Mouse (Mus musculus) embryo, embryonic 9.5 days (tissue): ENCODE measurements around the gene Osbpl9.
A peak's percentile ranks its signal among the peaks of the same experiment; 100 is the strongest.

Experiments used
- DNase-seq: peaks from one replicate; pipeline ENCODE4 v3.0.0-alpha.2; 2017; ENCODE audit errors: extremely low spot score

Osbpl9 gene

GRCm38 (mm10) chr4:109201582-109202424, at the start of gene Osbpl9:
Gene Osbpl9 (minus strand): TSS chr4:109202272.
- peak; percentile 100 for DNase-seq

DNA sequence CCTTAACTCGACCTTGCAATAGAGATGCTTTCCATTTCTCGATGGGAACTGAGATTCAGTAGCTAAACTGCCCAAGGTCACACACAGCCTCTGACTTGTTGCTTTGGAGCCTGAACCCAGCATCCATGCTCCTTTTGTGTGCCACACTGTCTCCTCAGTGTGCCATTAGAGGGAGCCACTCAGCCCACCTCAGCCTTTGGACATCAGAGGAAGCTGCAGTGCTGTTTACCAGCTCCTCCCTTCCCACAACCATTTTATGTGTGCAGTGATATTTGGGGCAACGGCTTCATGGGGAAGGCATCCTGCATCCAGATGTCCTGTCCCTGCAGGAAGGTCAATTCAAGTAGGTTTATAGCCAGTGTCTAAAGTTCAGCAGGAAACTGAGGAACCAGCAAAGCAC, 49.5 kb upstream of the Osbpl9 start:
- DNase-seq = peak; percentile 20

GRCm38 (mm10) chr4:109245016-109245620, 43.0 kb upstream of the Osbpl9 start:
- DNase-seq = no peak

GRCm38 (mm10) chr4:109244506-109244905, 42.4 kb upstream of the Osbpl9 start:
- DNase-seq = no peak

- no peak for DNase-seq
Observed at GRCm38 (mm10) chr4:109241934-109242333, 39.9 kb upstream of the Osbpl9 start.

DNA sequence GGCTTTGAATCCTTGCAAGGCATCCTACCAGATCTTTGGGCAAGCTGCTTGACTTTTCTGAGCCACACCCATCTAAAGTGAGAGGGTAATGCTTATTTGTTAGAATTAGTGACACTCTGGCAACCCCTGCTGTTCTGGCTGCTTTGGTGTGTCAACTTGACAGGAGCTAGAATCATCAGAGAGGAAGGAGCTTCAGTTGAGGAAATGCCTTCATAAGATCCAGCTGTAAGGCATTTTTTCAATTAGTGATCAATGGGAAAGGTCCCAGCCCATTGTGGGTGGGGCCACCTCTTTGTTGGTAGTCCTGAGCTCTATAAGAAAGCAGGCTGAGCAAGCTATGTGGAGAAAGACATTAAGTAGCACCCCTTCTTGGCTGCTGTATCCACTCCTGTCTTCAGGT, 39.1 kb upstream of the Osbpl9 start:
- DNase-seq = peak; percentile 8

DNA sequence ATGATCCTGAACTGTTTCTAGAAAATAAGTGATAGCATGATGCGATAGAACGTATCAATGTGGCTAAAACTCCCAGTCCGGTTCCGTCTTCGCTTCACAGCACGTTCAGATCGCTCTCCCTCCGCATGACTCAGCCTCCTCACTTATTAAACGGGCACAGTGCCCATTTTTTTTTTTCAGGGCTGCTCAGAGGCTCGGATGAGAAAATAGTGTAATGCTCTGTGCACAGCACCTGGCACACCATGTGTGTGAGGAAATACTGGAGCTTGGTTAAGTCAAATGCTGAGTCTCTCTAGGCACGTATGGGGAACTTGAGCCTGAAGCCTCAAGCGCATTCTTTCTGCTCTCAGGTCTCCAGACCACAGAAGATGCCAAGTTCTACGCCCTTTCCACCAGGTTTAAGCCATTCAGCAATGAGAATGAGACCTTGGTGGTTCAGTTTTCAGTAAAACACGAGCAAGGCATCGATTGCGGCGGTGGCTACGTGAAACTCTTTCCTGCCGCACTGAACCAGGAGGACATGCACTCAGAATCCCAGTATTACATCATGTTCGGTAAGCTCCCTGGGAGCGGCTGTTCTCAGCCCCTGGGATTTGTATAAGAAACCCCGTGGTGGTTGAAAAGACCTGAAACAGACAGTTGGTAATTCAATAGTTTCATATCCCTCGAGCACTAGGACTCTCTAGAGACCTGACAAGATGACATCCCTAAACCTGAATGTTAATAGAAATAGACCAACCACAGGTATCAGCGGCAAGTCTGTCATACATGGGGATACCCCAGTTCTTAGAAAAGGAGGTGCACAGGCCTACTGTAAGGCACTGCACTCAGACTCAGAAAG, 36.6 kb upstream of the Osbpl9 start:
- DNase-seq = no peak

GRCm38 (mm10) chr4:109236186-109236879, 34.3 kb upstream of the Osbpl9 start:
- no peak for DNase-seq

- DNase-seq = no peak
Observed at GRCm38 (mm10) chr4:109234806-109235350, 32.8 kb upstream of the Osbpl9 start.

- DNase-seq = no peak
Observed at GRCm38 (mm10) chr4:109234185-109234584, 32.1 kb upstream of the Osbpl9 start, which contains the start of gene Calr4. Gene Calr4 (plus strand): TSS chr4:109234485.

- DNase-seq = no peak
Observed at GRCm38 (mm10) chr4:109229766-109230279, 27.8 kb upstream of the Osbpl9 start.

DNA sequence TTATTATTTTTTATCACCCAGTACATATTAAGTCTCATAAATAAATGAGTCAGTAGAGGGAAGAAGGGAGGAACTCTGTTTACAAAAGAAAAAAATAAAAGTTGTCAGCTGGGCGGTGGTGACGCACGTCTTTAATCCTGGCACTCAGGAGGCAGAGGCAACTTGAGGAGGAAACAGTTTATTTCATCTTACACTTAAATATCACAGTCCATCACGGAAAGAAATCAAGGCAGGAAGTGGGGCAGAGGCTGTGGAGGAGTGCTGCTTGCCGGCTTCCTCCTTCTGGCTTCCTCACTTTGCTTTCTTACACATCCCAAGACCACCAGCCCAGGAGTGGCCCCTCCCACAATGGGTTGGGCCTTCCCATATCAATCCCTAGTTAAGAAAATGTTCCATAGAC, 24.0 kb upstream of the Osbpl9 start:
- DNase-seq = no peak

GRCm38 (mm10) chr4:109225606-109226005, 23.5 kb upstream of the Osbpl9 start:
- no peak for DNase-seq

DNA sequence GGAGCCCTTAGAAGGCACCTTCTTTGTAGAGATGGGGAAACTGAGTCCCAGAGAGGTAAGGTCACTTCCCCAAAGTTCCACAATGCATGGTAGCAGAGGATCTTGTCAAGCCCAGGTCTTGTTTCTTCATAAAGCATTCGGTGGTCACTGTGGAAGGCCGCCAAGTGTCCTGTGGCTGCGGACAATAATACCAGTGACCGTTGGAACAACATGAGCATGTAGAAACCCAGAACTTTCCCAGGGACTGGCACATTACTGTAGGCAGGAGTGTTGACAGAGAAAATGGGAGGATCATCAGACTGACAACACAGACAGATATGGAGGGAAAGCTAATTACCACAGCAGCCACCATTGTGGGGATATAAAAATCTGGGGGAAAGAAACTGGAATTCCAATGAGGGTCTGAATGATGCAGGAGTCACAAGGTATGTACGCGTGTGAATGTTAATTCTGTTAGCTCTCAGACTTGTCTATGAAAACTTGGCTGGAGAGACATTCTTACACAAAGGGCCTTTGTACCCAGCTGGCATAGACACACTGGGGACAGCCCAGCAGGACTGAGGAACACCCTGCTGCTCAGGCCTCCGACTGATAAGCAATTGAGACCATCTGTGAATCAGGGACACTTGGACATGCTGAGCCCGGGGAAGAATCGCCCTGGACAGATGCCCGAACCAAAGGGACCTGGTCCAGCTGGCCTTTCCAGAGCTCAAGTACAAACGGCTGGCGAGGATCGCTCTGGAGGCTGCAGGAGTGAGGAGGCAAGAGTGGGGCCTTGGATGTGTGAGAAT, 22.9 kb upstream of the Osbpl9 start:
- DNase-seq = no peak

DNA sequence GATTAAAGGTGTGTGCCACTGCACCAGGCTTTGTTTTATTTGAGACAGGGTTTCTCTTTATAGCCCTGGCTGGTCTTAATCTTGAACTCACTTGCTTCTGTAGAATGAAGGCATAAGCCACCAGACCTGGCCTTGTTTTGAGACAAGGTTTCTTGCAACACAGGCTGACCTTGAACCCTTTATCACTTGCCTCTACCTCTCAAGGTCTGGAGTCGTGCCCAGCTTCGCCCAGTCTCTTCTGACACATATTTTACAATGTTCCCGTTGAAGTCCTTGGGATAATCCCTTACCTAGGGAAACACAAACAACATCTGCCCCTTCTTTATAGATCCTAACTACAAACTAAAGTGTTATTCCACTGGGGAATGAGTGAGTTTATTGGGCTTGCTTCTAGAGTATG, 19.9 kb upstream of the Osbpl9 start:
- no peak for DNase-seq

DNA sequence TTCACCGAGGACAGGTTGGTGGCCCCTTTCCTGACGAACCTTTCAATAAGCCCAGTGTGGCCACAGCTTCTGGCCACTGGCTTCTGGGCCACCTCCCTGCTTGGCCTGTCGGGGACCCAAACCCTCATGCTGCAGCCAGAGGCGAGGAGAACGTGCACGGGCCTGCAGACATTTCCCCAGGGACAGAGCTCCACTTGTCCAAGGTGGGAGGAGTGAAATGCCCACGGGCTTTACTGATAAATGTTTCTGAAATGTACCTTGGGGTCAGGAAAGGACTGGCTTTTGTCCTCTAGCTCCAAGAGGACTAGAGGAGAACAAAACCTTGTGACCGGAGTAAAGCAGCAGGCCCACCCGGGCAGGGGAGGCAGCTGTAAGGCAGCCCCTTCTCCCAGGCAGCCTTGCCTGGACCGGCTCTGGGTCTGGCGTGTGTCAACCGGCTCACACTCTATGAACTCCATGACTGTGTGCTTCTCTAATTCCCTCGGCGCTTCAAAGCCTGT, 18.4 kb upstream of the Osbpl9 start:
- no peak for DNase-seq

DNA sequence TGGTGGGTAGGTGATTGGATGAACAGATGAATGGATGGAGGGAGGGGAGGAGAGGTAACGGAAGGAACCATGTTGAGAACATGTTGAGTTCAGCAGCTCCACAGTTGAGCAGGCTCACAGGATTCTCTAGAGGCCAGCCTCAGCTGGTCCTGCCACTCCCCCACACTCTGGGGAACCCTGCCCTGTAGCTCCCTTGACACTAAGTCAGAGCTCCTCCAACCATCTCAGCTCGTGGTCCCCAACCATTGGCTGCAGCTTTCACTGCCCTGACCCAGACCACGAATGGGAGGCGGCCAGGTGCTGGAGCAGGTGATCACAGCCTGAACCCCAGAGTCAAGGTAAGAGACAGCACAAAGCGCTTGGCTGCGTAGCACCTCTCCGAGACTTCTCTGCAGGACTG, 15.9 kb upstream of the Osbpl9 start:
- no peak for DNase-seq

DNA sequence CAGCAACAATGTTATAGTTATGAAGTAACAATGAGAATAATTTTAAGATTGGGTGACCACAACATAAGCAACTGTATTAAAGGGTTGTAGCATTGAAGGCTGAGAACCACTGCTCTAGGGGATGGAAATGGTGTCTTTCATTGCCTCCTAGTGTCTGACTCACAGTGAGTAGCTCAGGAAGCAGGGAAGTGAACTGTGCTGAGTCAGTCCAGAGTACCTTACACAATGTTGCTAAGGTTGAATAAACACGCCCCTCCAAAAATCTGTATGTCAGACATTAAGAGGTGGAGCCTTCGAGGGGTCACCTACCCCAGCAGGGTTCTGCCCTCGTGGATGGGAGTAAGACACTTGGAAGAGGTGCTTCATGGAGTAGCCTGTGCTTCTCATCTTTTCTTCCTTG, 11.9 kb upstream of the Osbpl9 start:
- DNase-seq = no peak

GRCm38 (mm10) chr4:109210881-109211280, 8.8 kb upstream of the Osbpl9 start:
- no peak for DNase-seq

DNA sequence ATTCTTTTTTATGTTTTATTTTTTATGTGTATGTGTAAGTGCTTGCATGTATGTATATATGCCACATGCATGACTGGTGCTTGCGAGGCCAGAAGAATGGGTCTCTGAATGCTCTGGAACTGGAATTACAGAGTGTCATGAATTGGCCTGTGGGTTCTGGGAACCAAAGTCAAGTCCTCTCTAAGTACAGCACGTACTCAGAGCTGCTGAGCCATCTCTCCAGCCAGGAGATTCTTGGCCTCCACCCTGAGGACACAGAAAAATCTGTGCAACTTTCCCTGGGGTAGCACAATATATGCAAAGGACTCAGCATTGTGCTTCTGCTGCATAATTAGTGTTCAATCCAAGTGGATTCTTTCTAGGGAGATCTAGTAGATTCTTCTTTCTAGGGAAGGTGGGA, 8.2 kb upstream of the Osbpl9 start:
- DNase-seq = no peak
